Mouse (Mus musculus): ENCODE data around the gene Klrg1. TPM values are rescaled to one million over a fixed set of nuclear protein-coding genes. Genes with fewer than 3 reads are reported as not detected.

The Klrg1 gene
- polyA plus RNA-seq, 1 experiment, result 0.08 TPM

GRCm38 (mm10) chr6:122252146-122252545 lies 30.5 kb downstream of the Klrg1 start:
- WGBS, result 58% methylated on average over 1 of the region's 1 CpGs
- DNase-seq, result no peak

GRCm38 (mm10) chr6:122250033-122250432 lies 32.6 kb downstream of the Klrg1 start:
- no peaks in the 10 kb centered on the region for H3K36me3 ChIP-seq (ENCODE audit: control insufficient read depth, insufficient read depth, low read length)
- H3K27me3 ChIP-seq (replicated peaks; ENCODE audit: control insufficient read depth, insufficient read depth, low read length), result no peaks in the 10 kb centered on the region; the same call in 1 of the 2 replicates
- TF ChIP-seq CTCF (conservative IDR thresholded peaks at IDR 0.05; ENCODE audit: insufficient read depth, insufficient read length, low read depth, low read length), result no peak
- TF ChIP-seq POLR2A (IDR thresholded peaks at IDR 0.05; ENCODE audit: low read depth, low read length), result no peak
- DNase-seq, result no peak
- H3K27ac ChIP-seq (ENCODE audit: insufficient read depth, low read depth, low read length), result no peak overlapping the region
- H3K4me3 ChIP-seq (ENCODE audit: insufficient read depth, low read depth, low read length), result no peak overlapping the region
- H3K4me1 ChIP-seq (ENCODE audit: control insufficient read depth, insufficient read depth, low read length), result no peaks in the 10 kb centered on the region
- WGBS, result 59% methylated on average over 4 of the region's 4 CpGs

More at GRCm38 (mm10) chr6:122252146-122252545, 30.5 kb downstream of the Klrg1 start:
- Histone ChIP-seq H3K4me3 (ENCODE audit: insufficient read depth, low read depth, low read length) (no peak overlapping the region), H3K27me3 (replicated peaks; ENCODE audit: control insufficient read depth, insufficient read depth, low read length) (no peaks in the 10 kb centered on the region; the same call in 1 of the 2 replicates), H3K36me3 (ENCODE audit: control insufficient read depth, insufficient read depth, low read length) (no peaks in the 10 kb centered on the region), H3K27ac (ENCODE audit: insufficient read depth, low read depth, low read length) (no peak overlapping the region), H3K4me1 (ENCODE audit: control insufficient read depth, insufficient read depth, low read length) (no peaks in the 10 kb centered on the region)
- no peak for TF ChIP-seq CTCF (conservative IDR thresholded peaks at IDR 0.05; ENCODE audit: insufficient read depth, insufficient read length, low read depth, low read length)
- TF ChIP-seq POLR2A (IDR thresholded peaks at IDR 0.05; ENCODE audit: low read depth, low read length), result no peak

Other genes with a start within 250 kb of the Klrg1 start
- gene M6pr, start 25.8 kb upstream of the Klrg1 start, polyA plus RNA-seq (2012; rRNA removed), result 94.4 and 107 TPM in 2 replicates
- gene Phc1, start 57.7 kb upstream of the Klrg1 start, polyA plus RNA-seq (2012; rRNA removed), result 27.4 and 39.1 TPM in 2 replicates
- gene Rimklb, start 215.9 kb upstream of the Klrg1 start, polyA plus RNA-seq (2012; rRNA removed), result 0.15 and 0.27 TPM in 2 replicates
- gene Mfap5, start 223.0 kb upstream of the Klrg1 start, polyA plus RNA-seq (2012; rRNA removed), result 16.8 and 20.5 TPM in 2 replicates